Mouse (Mus musculus) G1E (cell line): Measurements from ENCODE around the gene Pcbp3.

Experiments
- CTCF ChIP-seq: IDR thresholded peaks from 2 replicates; pipeline ENCODE4 v1.5.1; 2012; ENCODE audit warnings: low read depth, low read length, inconsistent platforms, mixed read lengths
- GATA1 ChIP-seq: IDR thresholded peaks from 2 replicates; pipeline ENCODE4 v1.6.1; 2012; ENCODE audit warnings: borderline replicate concordance, low read length, inconsistent platforms, mixed read lengths

DNA sequence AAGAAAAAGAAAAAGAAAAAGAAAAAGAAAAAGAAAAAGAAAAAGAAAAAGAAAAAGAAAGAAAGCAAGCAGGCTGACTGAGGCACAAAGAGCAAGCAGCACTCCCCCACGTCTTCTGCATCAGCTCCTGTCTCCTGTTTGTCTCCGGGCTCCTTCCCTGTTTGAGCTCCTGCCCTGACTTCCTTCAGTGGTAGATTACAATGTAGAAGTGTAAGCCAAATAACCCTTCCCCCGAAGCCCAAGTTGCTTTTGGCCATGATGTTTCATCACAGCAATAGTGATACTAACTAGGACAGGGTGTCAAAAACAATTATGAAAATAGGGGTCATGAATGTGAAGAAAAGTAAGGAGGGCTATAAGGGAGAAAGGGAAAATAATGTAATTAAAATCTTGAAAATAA, 43.6 kb downstream of the Pcbp3 start:
- TF ChIP-seq GATA1 (no peak), CTCF (no peak)
